Mouse (Mus musculus) limb, embryonic 11.5 days (tissue): Measurements from ENCODE around the gene Tra2b. TPM values are rescaled to one million over a fixed set of nuclear protein-coding genes. Genes with fewer than 3 reads are reported as not detected.
"Not testable (repeated sequence)": the region's sequence is repeated elsewhere in the genome, so short reads cannot be mapped to it uniquely, and the experiment has no call there.

Experiments
- ATAC-seq: fragments of 200-750 bp; cut with Nextera tagmentation; 2 replicates; pipeline ENCODE4 v1.8.0; 2017; ENCODE audit warnings: low read depth; ENCODE audit not compliant: insufficient number of reproducible peaks, low FRiP score, low TSS enrichment
- DNase-seq: peaks from one replicate; pipeline ENCODE4 v3.0.0-alpha.2; 2015; ENCODE audit warnings: low spot score
- H3K27ac ChIP-seq: fragments of 300-500 bp; sonication (generic); replicated peaks from 2 replicates; pipeline ENCODE4 v1.5.1; 2014; ENCODE audit warnings: low read depth, mild to moderate bottlenecking, low read length
- H3K27me3 ChIP-seq: fragments of 300-500 bp; sonication (generic); 2 replicates; pipeline ENCODE4 v1.6.1; 2014; ENCODE audit warnings: mild to moderate bottlenecking, low read length, mixed read lengths; ENCODE audit not compliant: control insufficient read depth, insufficient read depth
- H3K36me3 ChIP-seq: fragments of 300-500 bp; sonication (generic); 2 replicates; pipeline ENCODE4 v1.6.1; 2014; ENCODE audit warnings: mild to moderate bottlenecking, low read length, moderate library complexity, mixed read lengths; ENCODE audit not compliant: control insufficient read depth, insufficient read depth
- H3K4me1 ChIP-seq: fragments of 300-500 bp; sonication (generic); 2 replicates; pipeline ENCODE4 v1.6.1; 2014; ENCODE audit warnings: low read length, mixed read lengths; ENCODE audit not compliant: control insufficient read depth, insufficient read depth
- H3K4me2 ChIP-seq: fragments of 300-500 bp; sonication (generic); 2 replicates; pipeline ENCODE4 v1.6.1; 2014; ENCODE audit warnings: low read depth, mild to moderate bottlenecking, moderate library complexity; ENCODE audit not compliant: severe bottlenecking
- H3K4me3 ChIP-seq: fragments of 300-500 bp; sonication (generic); 2 replicates; pipeline ENCODE4 v1.5.1; 2014; ENCODE audit warnings: low read depth, low read length
- H3K9ac ChIP-seq: fragments of 300-500 bp; sonication (generic); 2 replicates; pipeline ENCODE4 v1.6.1; 2014; ENCODE audit warnings: mild to moderate bottlenecking, low read length
- H3K9me3 ChIP-seq: fragments of 300-500 bp; sonication (generic); 2 replicates; pipeline ENCODE4 v1.6.1; 2016; ENCODE audit warnings: low read length; ENCODE audit not compliant: control insufficient read depth
- WGBS: fragments of 180-500 bp; shearing (Covaris S2); extraction: QIAGEN DNeasy Blood & Tissue Kit; methylation state at CpG from one replicate; pipeline ENCODE4 v1.1.7; 2014; 5-methylcytosine and 5-hydroxymethylcytosine counted together
- polyA plus RNA-seq: library from polyadenylated mRNA; unstranded; fragments of >200 nt; fragmentation: Nextera tagmentation; extraction: Ambion mirVana; gene quantifications from 2 replicates; pipeline ENCODE4 v1.2.1, GENCODE M21; 2014

Tra2b gene
- polyA plus RNA-seq, 1 experiment from 2014 or later = 481 TPM

- no peak overlapping the region for H3K9ac ChIP-seq
- DNase-seq (no peak), ATAC-seq (no peak)
- H3K27me3 ChIP-seq = no peaks in the 10 kb centered on the region
- peaks cover 15% of the 10 kb centered on the region for H3K36me3 ChIP-seq
- no peaks in the 10 kb centered on the region for H3K4me1 ChIP-seq
- no peak overlapping the region for H3K27ac ChIP-seq
- H3K4me2 ChIP-seq = no peak overlapping the region
- no peaks in the 10 kb centered on the region for H3K9me3 ChIP-seq
- H3K4me3 ChIP-seq = no peak overlapping the region
- 69% methylated on average over 2 of the region's 2 CpGs for WGBS
Observed at GRCm38 (mm10) chr16:22239978-22240377, 25.8 kb downstream of the Tra2b start.

DNA sequence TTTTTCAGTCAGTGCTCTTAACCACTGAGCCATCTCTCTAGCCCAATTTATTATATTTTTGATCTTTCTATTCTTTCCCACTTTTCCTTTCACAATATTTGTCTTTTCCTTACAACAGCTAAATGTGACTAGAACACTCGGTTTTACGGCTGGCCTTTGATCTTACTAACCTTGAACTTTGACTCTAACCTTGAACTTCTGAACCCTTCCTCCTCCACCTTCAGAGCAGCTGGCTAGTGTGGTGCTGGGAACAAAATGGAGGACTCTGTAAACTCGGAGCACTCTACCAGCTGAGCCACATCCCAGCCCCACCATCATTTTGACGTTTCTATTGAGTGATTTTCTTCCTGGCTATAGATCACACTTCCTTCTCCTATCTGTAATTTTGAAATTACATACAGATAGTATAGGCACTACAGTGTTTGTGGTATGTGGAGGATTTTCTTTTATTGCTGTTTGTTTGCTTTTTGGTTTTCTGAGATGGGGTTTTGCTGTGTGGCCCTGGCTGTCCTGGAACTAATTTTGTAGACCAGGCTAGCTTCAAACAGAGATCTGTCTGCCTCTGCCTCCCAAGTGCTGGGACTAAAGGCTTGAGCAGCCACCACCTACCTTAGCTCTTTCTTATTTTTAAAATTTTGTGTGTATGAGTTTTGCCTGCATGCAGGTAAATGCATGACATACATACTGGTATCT lies 26.7 kb downstream of the Tra2b start:
- DNase-seq (no peak), ATAC-seq (no peak)
- no peak overlapping the region for H3K4me2 ChIP-seq
- peaks cover 14% of the 10 kb centered on the region for H3K36me3 ChIP-seq
- no peak overlapping the region for H3K4me3 ChIP-seq
- no peaks in the 10 kb centered on the region for H3K9me3 ChIP-seq
- H3K27ac ChIP-seq = no peak overlapping the region
- no peak overlapping the region for H3K9ac ChIP-seq
- H3K4me1 ChIP-seq = no peaks in the 10 kb centered on the region
- 80% methylated on average over 4 of the region's 4 CpGs for WGBS
- no peaks in the 10 kb centered on the region for H3K27me3 ChIP-seq

DNA sequence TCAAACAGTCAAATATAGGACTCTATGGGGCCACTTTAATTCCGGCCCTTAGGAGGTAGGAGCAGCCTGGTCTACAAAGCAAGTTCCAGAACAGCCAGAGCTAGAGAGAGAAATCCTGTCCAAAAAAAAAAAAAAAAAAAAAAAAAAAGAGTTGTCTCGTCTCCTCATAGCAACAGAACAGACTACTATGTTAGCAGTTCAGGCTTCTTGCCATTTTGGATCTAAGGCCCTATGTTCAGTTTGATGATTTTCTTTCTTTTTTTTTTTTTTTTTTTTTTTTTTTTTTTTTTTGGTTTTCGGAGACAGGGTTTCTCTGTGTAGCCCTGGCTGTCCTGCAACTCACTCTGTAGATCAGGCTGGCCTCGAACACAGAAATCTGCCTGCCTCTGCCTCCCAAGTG lies 27.4 kb downstream of the Tra2b start:
- not testable (repeated sequence) for DNase-seq, H3K4me1 ChIP-seq, H3K9ac ChIP-seq, ATAC-seq, H3K4me3 ChIP-seq, H3K27me3 ChIP-seq, H3K4me2 ChIP-seq, H3K9me3 ChIP-seq, H3K27ac ChIP-seq
- WGBS = 90% methylated on average over 4 of the region's 4 CpGs
- peaks cover 11% of the 10 kb centered on the region for H3K36me3 ChIP-seq

GRCm38 (mm10) chr16:22236814-22237213 lies 29.0 kb downstream of the Tra2b start:
- no peak for ATAC-seq
- 92% methylated on average over 16 of the region's 16 CpGs for WGBS
- Histone ChIP-seq H3K36me3 (peaks cover 11% of the 10 kb centered on the region), H3K4me3 (no peak overlapping the region), H3K4me1 (no peaks in the 10 kb centered on the region), H3K27ac (no peak overlapping the region), H3K9me3 (no peaks in the 10 kb centered on the region), H3K4me2 (no peak overlapping the region), H3K27me3 (no peaks in the 10 kb centered on the region), H3K9ac (no peak overlapping the region)
- DNase-seq = no peak

GRCm38 (mm10) chr16:22234535-22234934 lies 31.3 kb downstream of the Tra2b start:
- no peak for DNase-seq
- H3K4me2 ChIP-seq = no peak overlapping the region
- no peaks in the 10 kb centered on the region for H3K27me3 ChIP-seq
- H3K27ac ChIP-seq = no peak overlapping the region
- no peaks in the 10 kb centered on the region for H3K4me1 ChIP-seq
- H3K9ac ChIP-seq = no peak overlapping the region
- H3K36me3 ChIP-seq = no peaks in the 10 kb centered on the region
- H3K4me3 ChIP-seq = no peak overlapping the region
- no peak for ATAC-seq
- 67% methylated on average over 6 of the region's 6 CpGs for WGBS
- H3K9me3 ChIP-seq = no peaks in the 10 kb centered on the region

DNA sequence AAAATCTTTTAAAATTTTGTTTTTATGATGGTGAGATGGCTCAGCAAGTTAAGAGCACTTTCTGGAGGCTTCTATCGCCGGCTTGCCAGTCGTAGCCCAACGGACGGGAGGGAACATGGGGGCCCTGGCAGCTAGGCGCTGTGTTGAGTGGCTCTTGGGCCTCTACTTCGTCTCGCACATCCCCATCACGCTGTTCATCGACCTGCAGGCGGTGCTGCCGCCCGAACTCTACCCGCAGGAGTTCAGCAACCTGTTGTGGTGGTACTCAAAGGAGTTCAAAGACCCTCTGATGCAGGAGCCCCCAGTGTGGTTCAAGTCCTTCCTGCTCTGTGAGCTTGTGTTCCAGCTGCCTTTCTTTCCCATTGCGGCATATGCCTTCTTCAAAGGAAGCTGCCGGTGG lies 35.5 kb downstream of the Tra2b start:
- 83% methylated on average over 16 of the region's 16 CpGs for WGBS
- H3K27ac ChIP-seq, H3K27me3 ChIP-seq, DNase-seq, H3K36me3 ChIP-seq, H3K9ac ChIP-seq, ATAC-seq, H3K4me1 ChIP-seq, H3K4me2 ChIP-seq, H3K9me3 ChIP-seq, H3K4me3 ChIP-seq: not testable (repeated sequence)

DNA sequence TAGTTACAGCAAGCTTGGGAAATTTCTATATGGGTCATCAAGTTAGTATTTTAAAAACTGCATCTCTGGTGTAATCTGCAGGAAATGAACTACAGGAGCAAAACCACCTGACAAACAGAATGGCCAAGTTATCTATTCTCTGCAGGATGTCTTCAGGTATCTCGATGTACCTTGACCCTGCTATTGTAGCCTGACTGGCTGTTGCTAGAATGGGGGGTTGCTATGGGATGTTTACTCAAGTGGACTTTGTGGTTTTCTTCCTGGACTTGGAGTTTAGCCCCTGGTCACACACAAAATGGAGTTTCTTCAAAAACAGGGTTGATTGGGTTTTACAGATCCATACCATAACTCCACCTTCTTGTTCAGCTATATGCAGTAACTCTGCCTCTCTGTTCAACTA lies 62.3 kb downstream of the Tra2b start:
- Histone ChIP-seq H3K36me3 (no peaks in the 10 kb centered on the region), H3K27ac (no peak overlapping the region), H3K4me1 (no peaks in the 10 kb centered on the region), H3K9me3 (no peaks in the 10 kb centered on the region), H3K27me3 (no peaks in the 10 kb centered on the region), H3K4me2 (no peak overlapping the region), H3K9ac (no peak overlapping the region), H3K4me3 (no peak overlapping the region)
- no peak for DNase-seq
- no peak for ATAC-seq
- 96% methylated on average over 1 of the region's 1 CpGs for WGBS

DNA sequence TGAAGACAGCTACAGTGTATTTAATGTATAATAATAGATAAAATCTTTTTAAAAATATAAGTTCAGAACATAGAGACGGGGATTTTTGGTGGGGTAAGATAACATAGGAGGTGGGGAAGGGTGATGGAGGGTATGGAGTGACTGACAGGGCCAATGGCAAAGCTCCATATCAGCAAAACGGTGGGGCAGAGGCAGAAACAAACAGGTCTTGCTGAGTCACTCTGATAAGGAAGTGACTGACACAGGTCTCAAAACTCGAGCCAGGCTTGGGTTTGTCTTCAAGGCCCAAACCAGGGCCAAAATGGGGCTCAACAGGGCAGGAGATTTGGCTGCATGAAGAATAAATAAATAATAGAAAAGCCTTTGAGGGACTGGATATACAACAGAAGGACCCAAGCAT lies 63.9 kb downstream of the Tra2b start:
- H3K27me3 ChIP-seq = no peaks in the 10 kb centered on the region
- ATAC-seq = no peak
- H3K4me1 ChIP-seq = no peaks in the 10 kb centered on the region
- no peak for DNase-seq
- H3K36me3 ChIP-seq = no peaks in the 10 kb centered on the region
- no peak overlapping the region for H3K27ac ChIP-seq
- no peaks in the 10 kb centered on the region for H3K9me3 ChIP-seq
- WGBS = 75% methylated on average over 3 of the region's 3 CpGs
- H3K4me3 ChIP-seq = no peak overlapping the region
- H3K9ac ChIP-seq = no peak overlapping the region
- no peak overlapping the region for H3K4me2 ChIP-seq

DNA sequence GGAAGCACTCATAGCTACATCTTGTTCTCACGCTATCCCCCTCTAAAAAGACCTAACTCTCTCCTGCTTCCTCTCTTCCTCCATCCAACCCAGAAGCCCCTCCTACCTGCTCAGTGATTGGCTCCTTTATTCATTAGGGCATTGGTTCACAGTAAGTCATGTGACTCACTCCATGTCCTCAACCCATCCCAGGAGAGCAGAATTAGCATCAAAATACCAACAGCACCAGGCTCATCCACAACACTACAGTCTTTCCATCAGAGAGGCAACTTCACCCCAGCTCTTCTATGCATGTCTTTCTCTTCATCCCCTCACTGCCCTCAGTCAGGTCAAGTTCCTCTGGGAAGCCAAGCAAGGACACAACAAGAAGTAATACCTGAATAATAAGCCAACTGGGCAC lies 65.3 kb downstream of the Tra2b start:
- DNase-seq (no peak), ATAC-seq (no peak)
- Histone ChIP-seq H3K27ac (no peak overlapping the region), H3K4me1 (no peaks in the 10 kb centered on the region), H3K4me3 (no peak overlapping the region), H3K9ac (no peak overlapping the region), H3K4me2 (no peak overlapping the region), H3K36me3 (no peaks in the 10 kb centered on the region), H3K9me3 (no peaks in the 10 kb centered on the region), H3K27me3 (no peaks in the 10 kb centered on the region)
- WGBS = 59% methylated on average over 1 of the region's 1 CpGs
